In genomic region chrX:142469048-142469634, GRCm38 (mm10) we compare ENCODE assay signal across 9 mouse cellular contexts.
DNase-seq lines count a peak whose midpoint lies in the region; ATAC-seq lines count a peak whose summit lies in the region.
"Had no signal": no experiment of that assay in that cellular context is flagged by ENCODE, and none has a peak within 500 bp of the region (broad histone marks: within the 10 kb centered on the region; RNA-seq: fewer than 3 reads in every experiment).

No protein-coding gene starts in this region.

- no peak for ATAC-seq in forebrain, embryonic 12.5 days (ENCODE audit: low FRiP score)
- ATAC-seq in midbrain, embryonic 11.5 days (ENCODE audit: low FRiP score): peak; percentile 59; the same call in 1 of the 2 replicates
- no peak for ATAC-seq in midbrain, embryonic 13.5 days
- peak; percentile 72; the same call in 1 of the 2 replicates for ATAC-seq in neural tube, embryonic 12.5 days (ENCODE audit: low FRiP score, low read depth)

- peak; percentile 20 for DNase-seq in forebrain, embryonic 10.5 days (ENCODE audit: extremely low spot score, low spot score)
- peak; percentile 85 for DNase-seq in midbrain, embryonic 11.5 days (ENCODE audit: low spot score, missing footprints)
- DNase-seq in embryo, embryonic 10.5 days (ENCODE audit: low spot score): peak; percentile 78
- DNase-seq in cerebellum, postnatal 4 days (ENCODE audit: low spot score in 2 of 2): no peak
- no peak for DNase-seq in layer of hippocampus, adult 9-11 months

- no peaks in the 10 kb centered on the region for H3K36me3 ChIP-seq in forebrain, embryonic 10.5 days (replicated peaks)
- no peaks in the 10 kb centered on the region for H3K36me3 ChIP-seq in forebrain, embryonic 12.5 days (replicated peaks)
- no peaks in the 10 kb centered on the region for H3K36me3 ChIP-seq in midbrain, embryonic 11.5 days (ENCODE audit: control insufficient read depth, insufficient read depth, low read length)
- no peaks in the 10 kb centered on the region for H3K36me3 ChIP-seq in midbrain, embryonic 13.5 days
- H3K36me3 ChIP-seq in neural tube, embryonic 12.5 days: no peaks in the 10 kb centered on the region
- H3K36me3 ChIP-seq: limb, embryonic 13.5 days had no signal

- peaks cover 24% of the 10 kb centered on the region for H3K4me1 ChIP-seq in forebrain, embryonic 10.5 days
- H3K4me1 ChIP-seq in forebrain, embryonic 12.5 days: no peaks in the 10 kb centered on the region
- peaks cover 2% of the 10 kb centered on the region; the same call in 1 of the 2 replicates for H3K4me1 ChIP-seq in midbrain, embryonic 11.5 days (ENCODE audit: control insufficient read depth, insufficient read depth, low read length)
- H3K4me1 ChIP-seq in midbrain, embryonic 13.5 days (replicated peaks): no peaks in the 10 kb centered on the region
- no peaks in the 10 kb centered on the region for H3K4me1 ChIP-seq in neural tube, embryonic 12.5 days
- H3K4me1 ChIP-seq: limb, embryonic 13.5 days had no signal

- H3K27me3 ChIP-seq in forebrain, embryonic 10.5 days (ENCODE audit: poor library complexity, severe bottlenecking): peaks cover 82% of the 10 kb centered on the region
- peaks cover 27% of the 10 kb centered on the region for H3K27me3 ChIP-seq in forebrain, embryonic 12.5 days
- H3K27me3 ChIP-seq in midbrain, embryonic 11.5 days (ENCODE audit: control insufficient read depth, insufficient read depth, low read length): peaks cover 3% of the 10 kb centered on the region
- H3K27me3 ChIP-seq in midbrain, embryonic 13.5 days: no peaks in the 10 kb centered on the region; the same call in 1 of the 2 replicates
- no peaks in the 10 kb centered on the region for H3K27me3 ChIP-seq in neural tube, embryonic 12.5 days (replicated peaks)

- peak overlapping the region; percentile 79; the same call in 1 of the 2 replicates for H3K27ac ChIP-seq in forebrain, embryonic 10.5 days
- no peak overlapping the region for H3K27ac ChIP-seq in forebrain, embryonic 12.5 days
- H3K27ac ChIP-seq in midbrain, embryonic 11.5 days (ENCODE audit: low read depth, low read length): peak overlapping the region; percentile 44; the same call in 1 of the 2 replicates
- no peak overlapping the region for H3K27ac ChIP-seq in midbrain, embryonic 13.5 days
- no peak overlapping the region for H3K27ac ChIP-seq in neural tube, embryonic 12.5 days
- H3K27ac ChIP-seq: limb, embryonic 13.5 days had no signal

- no peak overlapping the region for H3K4me3 ChIP-seq in forebrain, embryonic 10.5 days
- H3K4me3 ChIP-seq in forebrain, embryonic 12.5 days (replicated peaks): no peak overlapping the region
- H3K4me3 ChIP-seq in midbrain, embryonic 11.5 days (ENCODE audit: low read depth, low read length): no peak overlapping the region
- H3K4me3 ChIP-seq in midbrain, embryonic 13.5 days (replicated peaks): no peak overlapping the region
- H3K4me3 ChIP-seq in neural tube, embryonic 12.5 days: no peak overlapping the region
- H3K4me3 ChIP-seq: limb, embryonic 13.5 days had no signal

- H3K9ac ChIP-seq in forebrain, embryonic 12.5 days: no peak overlapping the region
- H3K9ac ChIP-seq in midbrain, embryonic 11.5 days (ENCODE audit: low read length): no peak overlapping the region
- H3K9ac ChIP-seq in midbrain, embryonic 13.5 days (replicated peaks): no peak overlapping the region
- H3K9ac ChIP-seq in neural tube, embryonic 12.5 days: no peak overlapping the region
- H3K9ac ChIP-seq: limb, embryonic 13.5 days had no signal

- H3K4me2 ChIP-seq in forebrain, embryonic 12.5 days: no peak overlapping the region
- no peak overlapping the region for H3K4me2 ChIP-seq in midbrain, embryonic 11.5 days
- H3K4me2 ChIP-seq in midbrain, embryonic 13.5 days (replicated peaks): no peak overlapping the region
- H3K4me2 ChIP-seq in neural tube, embryonic 12.5 days (replicated peaks): no peak overlapping the region
- H3K4me2 ChIP-seq: limb, embryonic 13.5 days had no signal

- H3K9me3 ChIP-seq in forebrain, embryonic 10.5 days: no peaks in the 10 kb centered on the region
- H3K9me3 ChIP-seq in forebrain, embryonic 12.5 days: no peaks in the 10 kb centered on the region
- no peaks in the 10 kb centered on the region for H3K9me3 ChIP-seq in midbrain, embryonic 11.5 days (ENCODE audit: control insufficient read depth, low read length)
- H3K9me3 ChIP-seq in midbrain, embryonic 13.5 days: no peaks in the 10 kb centered on the region
- no peaks in the 10 kb centered on the region for H3K9me3 ChIP-seq in neural tube, embryonic 12.5 days
- H3K9me3 ChIP-seq: limb, embryonic 13.5 days had no signal

- WGBS in forebrain, embryonic 10.5 days: 24% methylated on average over 7 of the region's 7 CpGs
- 18% methylated on average over 7 of the region's 7 CpGs for WGBS in forebrain, embryonic 12.5 days
- 24% methylated on average over 7 of the region's 7 CpGs for WGBS in midbrain, embryonic 11.5 days
- WGBS in midbrain, embryonic 13.5 days: 32% methylated on average over 7 of the region's 7 CpGs
- 17% methylated on average over 7 of the region's 7 CpGs for WGBS in neural tube, embryonic 12.5 days

Comparison
In these comparisons a context has a peak if more than half of its experiments do, and no peak if none do; other contexts are left out.
1. H3K27ac ChIP-seq: peak in forebrain, embryonic 10.5 days (single experiment) and midbrain, embryonic 11.5 days (single experiment); none in forebrain, embryonic 12.5 days (single experiment), midbrain, embryonic 13.5 days (single experiment) and neural tube, embryonic 12.5 days (single experiment).
2. ATAC-seq: peak in midbrain, embryonic 11.5 days (single experiment) and neural tube, embryonic 12.5 days (single experiment); none in forebrain, embryonic 12.5 days (single experiment) and midbrain, embryonic 13.5 days (single experiment).
3. DNase-seq: peak in forebrain, embryonic 10.5 days (single experiment), midbrain, embryonic 11.5 days (single experiment) and embryo, embryonic 10.5 days (single experiment); none in cerebellum, postnatal 4 days (0 of 2) and layer of hippocampus, adult 9-11 months (single experiment).